Mouse (Mus musculus): ENCODE data around the gene Fbl. TPM values are rescaled to one million over a fixed set of nuclear protein-coding genes. Genes with fewer than 3 reads are reported as not detected.

Gene Fbl
- 48.1 and 65.3 TPM in 2 replicates for polyA plus RNA-seq (2015; fragmentation: Nextera tagmentation; extraction: Ambion mirVana)

DNA sequence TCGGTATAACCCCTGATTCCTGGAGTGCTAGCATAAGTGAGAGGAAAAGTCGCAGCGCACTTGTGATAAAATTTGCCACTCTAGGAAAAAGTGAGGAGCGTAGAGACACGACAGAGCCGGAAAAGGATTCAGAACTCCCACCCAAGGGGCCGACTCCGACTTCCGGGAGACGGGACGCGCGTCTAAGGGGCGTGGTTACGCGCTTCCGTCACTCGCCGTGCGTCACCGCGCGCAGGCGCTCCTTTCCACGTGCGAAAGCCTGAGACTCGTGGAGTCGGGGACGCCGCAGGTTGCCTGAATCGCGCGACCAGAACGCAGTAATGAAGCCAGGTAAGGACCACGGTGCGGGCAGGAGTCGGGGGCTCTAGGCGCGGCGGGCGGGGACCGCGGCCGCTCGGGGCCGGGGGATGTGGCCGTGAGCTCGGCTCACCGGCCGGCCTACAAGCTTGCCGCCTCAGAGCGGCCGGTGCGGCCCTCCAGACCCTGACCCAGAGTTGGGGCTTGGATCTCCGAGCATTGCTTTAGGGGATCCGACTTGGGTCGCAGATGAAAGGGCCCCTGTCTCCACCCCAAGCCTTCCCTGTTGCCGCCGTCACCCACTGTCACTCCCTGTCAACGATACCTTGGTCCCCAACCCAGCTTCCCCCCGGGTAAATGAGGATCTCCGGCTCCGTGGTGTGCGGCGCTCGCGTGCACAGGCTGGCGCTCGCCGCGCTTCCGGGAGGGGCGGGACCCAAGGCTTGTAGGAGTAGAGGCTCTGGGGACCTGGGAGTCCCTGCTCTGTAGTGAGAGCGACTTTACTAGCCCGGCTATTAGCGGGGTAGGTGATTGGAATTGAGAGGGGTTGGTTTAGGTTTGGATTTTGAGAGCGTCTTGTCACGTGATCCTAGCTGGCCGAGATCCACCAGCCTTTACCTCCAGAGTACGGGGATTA, at the start of gene Fbl:
Gene Fbl, plus strand, starts transcription at position 222 of the 934 bp plus-strand sequence.

DNA sequence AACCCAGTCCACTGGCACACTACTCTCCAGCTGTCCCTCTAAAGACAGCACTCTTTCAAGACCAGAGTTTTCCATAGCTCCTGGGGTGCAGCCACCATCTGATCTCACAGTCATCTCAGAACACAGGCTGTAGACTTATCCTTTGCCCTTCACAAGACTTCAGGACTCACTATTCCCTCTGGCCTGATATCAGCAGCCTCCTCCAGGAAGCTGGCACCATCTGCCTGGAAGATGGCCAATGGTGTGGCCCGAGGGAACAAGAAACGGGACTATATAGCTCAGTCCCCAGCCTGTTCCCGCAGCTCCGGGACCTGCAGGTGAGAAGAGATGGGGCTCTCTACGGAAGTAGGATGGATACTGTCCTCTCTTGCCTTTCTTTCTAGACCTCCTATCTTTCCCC, 40.3 kb upstream of the Fbl start, which contains the start of gene 9530053A07Rik:
Gene 9530053A07Rik, plus strand, starts transcription at position 301 of the 400 bp plus-strand sequence.

GRCm38 (mm10) chr7:28179228-28179627, 9.7 kb downstream of the Fbl start, which contains the start of gene Dyrk1b:
Gene Dyrk1b (plus strand): TSS chr7:28179469.

Other genes starting within 250 kb of the Fbl start
- gene Zfp974, start 240.2 kb upstream of the Fbl start, polyA plus RNA-seq (2015; fragmentation: Nextera tagmentation; extraction: Ambion mirVana), result 8.7 and 9.0 TPM in 2 replicates
- gene Zfp780b, start 190.5 kb upstream of the Fbl start, polyA plus RNA-seq (2015; fragmentation: Nextera tagmentation; extraction: Ambion mirVana), result 10.1 and 10.6 TPM in 2 replicates
- gene Zfp850, start 155.6 kb upstream of the Fbl start, polyA plus RNA-seq (2015; fragmentation: Nextera tagmentation; extraction: Ambion mirVana), result 1.2 and 1.9 TPM in 2 replicates
- 147 and 202 TPM in 2 replicates for gene Psmc4, start 119.6 kb upstream of the Fbl start, polyA plus RNA-seq (2015; fragmentation: Nextera tagmentation; extraction: Ambion mirVana)
- 0.19 and 1.4 TPM in 2 replicates for gene Fcgbp, start 98.5 kb upstream of the Fbl start, polyA plus RNA-seq (2015; fragmentation: Nextera tagmentation; extraction: Ambion mirVana)
- gene 9530053A07Rik, start 40.2 kb upstream of the Fbl start, polyA plus RNA-seq (2015; fragmentation: Nextera tagmentation; extraction: Ambion mirVana), result 0.02 TPM in 1 of 2 replicates, not detected in the other
- 13.1 and 17.8 TPM in 2 replicates for gene Dyrk1b, start 9.8 kb downstream of the Fbl start, polyA plus RNA-seq (2015; fragmentation: Nextera tagmentation; extraction: Ambion mirVana)
- gene Eid2, start 98.2 kb downstream of the Fbl start, polyA plus RNA-seq (2015; fragmentation: Nextera tagmentation; extraction: Ambion mirVana), result 20.3 and 22.3 TPM in 2 replicates
- gene Eid2b, start 108.0 kb downstream of the Fbl start, polyA plus RNA-seq (2015; fragmentation: Nextera tagmentation; extraction: Ambion mirVana), result 15.7 and 23.4 TPM in 2 replicates
- 1.5 and 1.7 TPM in 2 replicates for gene Selenov, start 121.5 kb downstream of the Fbl start, polyA plus RNA-seq (2015; fragmentation: Nextera tagmentation; extraction: Ambion mirVana)
- 1.5 and 2.0 TPM in 2 replicates for gene Dll3, start 132.5 kb downstream of the Fbl start, polyA plus RNA-seq (2015; fragmentation: Nextera tagmentation; extraction: Ambion mirVana)
- gene Timm50, start 142.4 kb downstream of the Fbl start, polyA plus RNA-seq (2015; fragmentation: Nextera tagmentation; extraction: Ambion mirVana), result 84.5 and 101 TPM in 2 replicates
- gene Supt5, start 169.0 kb downstream of the Fbl start, polyA plus RNA-seq (2015; fragmentation: Nextera tagmentation; extraction: Ambion mirVana), result 40.1 and 64.1 TPM in 2 replicates
- 936 and 1,000 TPM in 2 replicates for gene Rps16, start 180.9 kb downstream of the Fbl start, polyA plus RNA-seq (2015; fragmentation: Nextera tagmentation; extraction: Ambion mirVana)
- 14.1 and 19.6 TPM in 2 replicates for gene Plekhg2, start 202.9 kb downstream of the Fbl start, polyA plus RNA-seq (2015; fragmentation: Nextera tagmentation; extraction: Ambion mirVana)
- 12.1 and 14.2 TPM in 2 replicates for gene Zfp36, start 210.5 kb downstream of the Fbl start, polyA plus RNA-seq (2015; fragmentation: Nextera tagmentation; extraction: Ambion mirVana)
- 45.3 and 51.7 TPM in 2 replicates for gene Med29, start 223.0 kb downstream of the Fbl start, polyA plus RNA-seq (2015; fragmentation: Nextera tagmentation; extraction: Ambion mirVana)
- gene Paf1, start 223.2 kb downstream of the Fbl start, polyA plus RNA-seq (2015; fragmentation: Nextera tagmentation; extraction: Ambion mirVana), result 44.0 and 59.0 TPM in 2 replicates